Mouse (Mus musculus) layer of hippocampus, postnatal 36 days (tissue): ENCODE measurements around the gene Nfkbil1. TPM values are rescaled to one million over a fixed set of nuclear protein-coding genes. Genes with fewer than 3 reads are reported as not detected.

Experiments
- DNase-seq, 2 experiments: peaks; one replicate each; pipeline ENCODE4 v3.0.0; 2022
- microRNA-seq, 2 experiments: library from miRNA; unstranded; fragments of <30 nt; microRNA quantifications; one replicate each; pipeline ENCODE4 v1.2.0; 2021
- total RNA-seq, 2 experiments: library from RNA; stranded (reverse); gene quantifications; 2 replicates each; pipeline ENCODE4 v1.2.3; 2021

Gene Nfkbil1
- total RNA-seq, 2 experiments from 2014 or later: 13.3 to 13.6 TPM

DNA sequence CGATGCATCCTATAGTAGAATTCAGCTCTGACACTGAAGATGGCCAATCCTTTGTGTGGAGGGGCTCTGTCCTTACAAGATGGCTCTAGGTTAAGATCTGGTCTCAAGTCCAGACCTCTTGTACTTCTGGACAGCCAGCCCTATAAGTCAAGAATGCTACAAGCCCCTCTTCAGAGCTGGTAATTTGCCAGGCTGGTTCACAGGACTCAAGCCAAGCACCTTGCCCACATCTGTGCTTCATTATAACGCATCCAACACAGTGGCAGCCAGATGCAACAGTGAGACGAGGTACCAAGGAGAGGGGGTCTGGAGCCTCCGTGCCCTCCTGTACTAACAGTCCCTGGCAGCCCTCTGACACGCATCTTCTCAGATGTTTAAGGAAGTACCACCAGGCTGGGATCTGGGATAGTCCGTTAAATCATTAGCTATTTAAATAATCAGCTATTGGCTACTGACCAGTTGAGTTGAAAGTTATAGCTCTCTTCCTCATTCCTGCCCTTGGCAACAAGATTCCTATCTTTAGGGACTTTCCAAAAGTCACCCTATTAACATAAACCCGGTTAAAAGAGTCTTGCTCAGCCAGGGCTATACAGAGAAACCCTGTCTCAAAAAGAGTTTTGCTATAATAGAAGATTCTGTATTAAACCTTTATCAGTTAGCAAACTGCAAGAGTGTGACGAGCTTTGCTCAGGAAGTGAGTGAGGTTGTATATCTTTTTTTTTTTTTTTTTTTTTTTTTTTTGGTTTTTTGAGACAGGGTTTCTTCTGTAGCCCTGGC, 61.2 kb downstream of the Nfkbil1 start:
- no peak for DNase-seq

DNA sequence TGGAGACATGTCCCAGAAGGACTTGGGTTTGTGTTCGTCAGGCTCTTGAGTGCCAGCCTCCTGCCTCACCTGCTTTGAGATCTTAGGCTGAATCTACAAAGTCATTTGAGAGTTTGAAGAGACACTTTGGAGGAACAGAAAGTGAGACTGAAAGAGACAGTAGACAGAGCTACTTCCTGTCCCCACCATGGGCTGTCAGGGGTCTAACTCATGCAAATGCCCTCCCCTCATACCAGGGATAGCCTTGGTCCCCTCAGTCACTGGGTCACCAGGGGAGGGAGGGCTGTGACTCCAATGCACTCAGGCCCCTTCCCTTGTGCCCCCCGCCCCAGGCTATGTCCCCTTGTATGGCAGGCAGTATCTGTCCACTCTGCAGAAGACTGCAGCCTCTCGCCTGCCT, 62.3 kb downstream of the Nfkbil1 start:
- DNase-seq: no peak

DNA sequence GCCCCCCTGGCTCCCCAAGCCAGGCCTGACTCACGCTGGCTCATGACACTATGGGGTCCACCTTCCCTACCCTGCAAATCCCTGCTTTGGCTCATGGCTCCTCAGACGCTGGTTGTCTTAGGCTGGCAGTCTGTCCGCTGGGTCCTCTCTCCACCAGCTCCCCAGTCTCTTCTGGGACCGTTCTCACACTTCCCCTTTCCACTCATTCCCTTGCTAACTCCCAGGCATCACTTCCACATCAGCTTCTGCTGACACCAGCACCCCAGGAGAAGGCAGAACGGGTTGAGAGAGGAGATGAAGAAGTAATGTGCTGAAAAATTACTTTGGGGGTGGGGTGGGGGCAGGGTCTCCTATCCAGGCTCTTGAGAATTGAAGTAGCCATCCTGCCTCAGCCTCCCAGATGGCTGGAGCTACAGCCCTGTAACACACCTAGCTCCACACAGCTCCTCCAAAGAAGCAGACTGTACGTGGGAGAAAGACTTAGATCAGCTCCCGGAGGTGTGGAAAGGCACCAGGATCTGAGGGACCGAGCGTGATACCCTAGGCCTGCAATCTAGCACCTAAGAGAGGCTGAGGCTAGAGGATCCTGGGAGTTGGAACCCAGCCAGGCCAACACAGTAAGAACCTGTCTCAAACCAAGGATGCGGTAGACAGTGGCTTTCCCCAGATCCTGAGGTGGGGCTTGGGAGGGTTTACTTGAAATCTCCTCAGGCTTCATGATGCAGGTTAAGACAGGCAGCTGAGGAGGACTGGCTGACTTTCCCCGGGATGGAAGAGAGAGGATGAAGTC, 63.0 kb downstream of the Nfkbil1 start:
- no peak for DNase-seq

Small RNA genes within 50 kb of the gene (microRNA-seq; reads per million reads assigned to microRNA genes)
- 0 reads per million in 2 experiments for gene Mir6973a
- 0.63 to 0.90 reads per million in 2 experiments for gene Mir6974
- 0 to 0.42 reads per million in 2 experiments for gene Mir6975
- gene Mir8094: 0 reads per million in 2 experiments

Other genes with a start within 250 kb of the Nfkbil1 start
- gene Vars, start 234.8 kb downstream of the Nfkbil1 start, total RNA-seq: 10 to 100 TPM; 45.1 to 50.1 TPM
- under 1 TPM; 0.22 to 0.33 TPM for gene Vwa7, start 219.2 kb downstream of the Nfkbil1 start, total RNA-seq
- gene Sapcd1, start 207.8 kb downstream of the Nfkbil1 start, total RNA-seq: under 1 TPM; 0.62 to 0.94 TPM
- gene Msh5, start 189.0 kb downstream of the Nfkbil1 start, total RNA-seq: under 1 TPM; 0.62 to 0.73 TPM
- gene Clic1, start 185.8 kb downstream of the Nfkbil1 start, total RNA-seq: 10 to 100 TPM in 1 of 2 experiments, 1 to 10 TPM in 1; 6.7 to 11.5 TPM
- gene Ddah2, start 176.8 kb downstream of the Nfkbil1 start, total RNA-seq: 10 to 100 TPM; 16.0 to 18.0 TPM
- not detected for gene Ly6g6c, start 170.4 kb downstream of the Nfkbil1 start, total RNA-seq
- gene Mpig6b, start 169.6 kb downstream of the Nfkbil1 start, total RNA-seq: not detected
- 1 to 10 TPM; 3.6 to 5.4 TPM for gene Ly6g6e, start 158.9 kb downstream of the Nfkbil1 start, total RNA-seq
- gene Ly6g6d, start 157.7 kb downstream of the Nfkbil1 start, total RNA-seq: 1 to 10 TPM in 1 of 2 experiments, under 1 TPM in 1; 0.99 to 2.1 TPM
- gene Ly6g6f, start 150.2 kb downstream of the Nfkbil1 start, total RNA-seq: not detected
- gene Abhd16a, start 146.5 kb downstream of the Nfkbil1 start, total RNA-seq: 100 to 1,000 TPM; 101 to 102 TPM
- not detected for gene Ly6g5c, start 127.5 kb downstream of the Nfkbil1 start, total RNA-seq
- gene Ly6g5b, start 120.4 kb downstream of the Nfkbil1 start, total RNA-seq: under 1 TPM in 1 of 2 experiments, not detected in 1; 0.70 TPM
- gene Gpank1, start 114.3 kb downstream of the Nfkbil1 start, total RNA-seq: 10 to 100 TPM; 13.0 to 15.2 TPM
- gene Csnk2b, start 113.7 kb downstream of the Nfkbil1 start, total RNA-seq: 100 to 1,000 TPM; 169 to 176 TPM
- 10 to 100 TPM; 25.6 to 29.3 TPM for gene D17H6S53E, start 109.4 kb downstream of the Nfkbil1 start, total RNA-seq
- not detected for gene Apom, start 103.7 kb downstream of the Nfkbil1 start, total RNA-seq
- 100 to 1,000 TPM; 304 to 319 TPM for gene Bag6, start 100.6 kb downstream of the Nfkbil1 start, total RNA-seq
- gene Prrc2a, start 70.9 kb downstream of the Nfkbil1 start, total RNA-seq: 100 to 1,000 TPM; 315 to 340 TPM
- gene Aif1, start 59.7 kb downstream of the Nfkbil1 start, total RNA-seq: 10 to 100 TPM; 10.1 to 10.9 TPM
- 1 to 10 TPM; 7.1 to 7.7 TPM for gene Lst1, start 47.4 kb downstream of the Nfkbil1 start, total RNA-seq
- under 1 TPM in 1 of 2 experiments, not detected in 1; 0.30 TPM for gene Ltb, start 41.4 kb downstream of the Nfkbil1 start, total RNA-seq
- gene Tnf, start 33.8 kb downstream of the Nfkbil1 start, total RNA-seq: not detected
- gene Lta, start 30.4 kb downstream of the Nfkbil1 start, total RNA-seq: under 1 TPM; 0.28 to 0.42 TPM
- not detected for gene Gm16181, start 15.0 kb downstream of the Nfkbil1 start, total RNA-seq
- gene Atp6v1g2, start 2.1 kb downstream of the Nfkbil1 start, total RNA-seq: 100 to 1,000 TPM; 602 to 647 TPM
- gene Ddx39b, start 6.0 kb upstream of the Nfkbil1 start, total RNA-seq: 100 to 1,000 TPM; 220 to 232 TPM
- 10 to 100 TPM; 13.4 to 18.0 TPM for gene H2-D1, start 26.9 kb upstream of the Nfkbil1 start, total RNA-seq
- gene H2-Q1, start 84.6 kb upstream of the Nfkbil1 start, total RNA-seq: under 1 TPM in 1 of 2 experiments, not detected in 1; 0.20 TPM
- under 1 TPM in 1 of 2 experiments, not detected in 1; 0.37 TPM for gene H2-Q2, start 106.5 kb upstream of the Nfkbil1 start, total RNA-seq
- 1 to 10 TPM; 1.3 to 2.5 TPM for gene H2-Q4, start 143.8 kb upstream of the Nfkbil1 start, total RNA-seq
- gene H2-Q6, start 189.1 kb upstream of the Nfkbil1 start, total RNA-seq: not detected
- under 1 TPM; 0.65 to 0.88 TPM for gene H2-Q7, start 203.4 kb upstream of the Nfkbil1 start, total RNA-seq
- gene H2-Q10, start 234.3 kb upstream of the Nfkbil1 start, total RNA-seq: under 1 TPM in 1 of 2 experiments, not detected in 1; 0.15 TPM